Mouse (Mus musculus) frontal cortex, postnatal 25 days (tissue): ENCODE results near the gene Gnpnat1.

Source experiments
- DNase-seq, 2 experiments: peaks; one replicate each; pipeline ENCODE4 v3.0.0; 2022; ENCODE audit warnings: low spot score in 2 of 2

Gene Gnpnat1

GRCm38 (mm10) chr14:45399836-45400235 is 4.9 kb downstream of the Gnpnat1 start:
- no peak for DNase-seq

GRCm38 (mm10) chr14:45389194-45389593 is 15.5 kb downstream of the Gnpnat1 start:
- DNase-seq, result peak in 1 of 2 experiments; percentile 34

GRCm38 (mm10) chr14:45388345-45389181 is 16.1 kb downstream of the Gnpnat1 start:
- DNase-seq, result peak; percentile 64 to 76

GRCm38 (mm10) chr14:45387480-45387879 is 17.2 kb downstream of the Gnpnat1 start:
- DNase-seq, result no peak

- no peak for DNase-seq
Observed at GRCm38 (mm10) chr14:45385596-45385995, 19.1 kb downstream of the Gnpnat1 start.

GRCm38 (mm10) chr14:45382912-45383311 is 21.8 kb downstream of the Gnpnat1 start:
- no peak for DNase-seq

- no peak for DNase-seq
Observed at GRCm38 (mm10) chr14:45380756-45381155, 24.0 kb downstream of the Gnpnat1 start.

GRCm38 (mm10) chr14:45378771-45379170 is 25.9 kb downstream of the Gnpnat1 start:
- no peak for DNase-seq

- no peak for DNase-seq
Observed at GRCm38 (mm10) chr14:45365196-45365587, 39.5 kb downstream of the Gnpnat1 start.

- DNase-seq, result no peak
Observed at GRCm38 (mm10) chr14:45364211-45365195, 40.2 kb downstream of the Gnpnat1 start.

- peak; percentile 74 to 86 for DNase-seq
Observed at GRCm38 (mm10) chr14:45350931-45351859, 53.5 kb downstream of the Gnpnat1 start, which contains the start of gene Styx. Gene Styx (plus strand): TSS chr14:45351093.

- peak; percentile 74 to 82 for DNase-seq
Observed at GRCm38 (mm10) chr14:45329589-45330181, 75.0 kb downstream of the Gnpnat1 start, which contains the start of gene Psmc6. Gene Psmc6 (plus strand): TSS chr14:45329788.

GRCm38 (mm10) chr14:45329018-45329588 is 75.6 kb downstream of the Gnpnat1 start:
- DNase-seq, result no peak

- no peak for DNase-seq
Observed at GRCm38 (mm10) chr14:45328072-45328713, 76.5 kb downstream of the Gnpnat1 start.
